In genomic region chr11:57800971-57801765, GRCm38 (mm10) we compare ENCODE assay signal across 8 mouse cellular contexts. TPM values are rescaled to one million over a fixed set of nuclear protein-coding genes. Genes with fewer than 3 reads are reported as not detected.
DNase-seq lines count a peak whose midpoint lies in the region; ATAC-seq lines count a peak whose summit lies in the region.

TSS of gene Sap30l (plus strand) at chr11:57801637.

- peak within 1 kb of the TSS; percentile 93 for H3K9ac ChIP-seq in heart, embryonic 14.5 days (ENCODE audit: low read length)
- H3K9ac ChIP-seq in liver, embryonic 13.5 days = peak within 1 kb of the TSS; percentile 93
- peak within 1 kb of the TSS; percentile 93 for H3K9ac ChIP-seq in stomach, embryonic 16.5 days (ENCODE audit: low read length)

- peak within 1 kb of the TSS; percentile 92 for H3K4me3 ChIP-seq in brown adipose tissue, adult 24 weeks (ENCODE audit: insufficient read depth, low read depth, low read length)
- peak within 1 kb of the TSS; percentile 85 for H3K4me3 ChIP-seq in heart, embryonic 14.5 days (ENCODE audit: control insufficient read depth in 1 of 2, insufficient read depth in 1 of 2, low read depth in 1 of 2, low read length in 2 of 2)
- H3K4me3 ChIP-seq in liver, embryonic 13.5 days (replicated peaks) = peak within 1 kb of the TSS; percentile 92
- peak within 1 kb of the TSS; percentile 60 for H3K4me3 ChIP-seq in stomach, embryonic 16.5 days (replicated peaks; ENCODE audit: low read length)

- ATAC-seq in heart, embryonic 14.5 days (ENCODE audit: insufficient number of reproducible peaks, insufficient read depth, low FRiP score, low read depth) = peak; percentile 96
- ATAC-seq in liver, embryonic 13.5 days (ENCODE audit: low read depth) = peak; percentile 97
- peak; percentile 97 for ATAC-seq in stomach, embryonic 16.5 days (ENCODE audit: insufficient read depth, low FRiP score)

- no peaks in the 10 kb centered on the region for H3K9me3 ChIP-seq in heart, embryonic 14.5 days (ENCODE audit: control insufficient read depth, low read length)
- no peaks in the 10 kb centered on the region for H3K9me3 ChIP-seq in liver, embryonic 13.5 days (replicated peaks)
- H3K9me3 ChIP-seq in stomach, embryonic 16.5 days (replicated peaks; ENCODE audit: control insufficient read depth, low read length) = no peaks in the 10 kb centered on the region

- no peaks in the 10 kb centered on the region for H3K27me3 ChIP-seq in heart, embryonic 14.5 days (ENCODE audit: control insufficient read depth, insufficient read depth, low read length)
- H3K27me3 ChIP-seq in liver, embryonic 13.5 days = peaks cover 27% of the 10 kb centered on the region
- H3K27me3 ChIP-seq in stomach, embryonic 16.5 days (ENCODE audit: control insufficient read depth, insufficient read depth, low read length) = no peaks in the 10 kb centered on the region

- 0 out of 2 replicates have a peak within 1 kb of the TSS, but pooled peaks have one; percentile 26 for H3K27ac ChIP-seq in brown adipose tissue, adult 24 weeks (replicated peaks; ENCODE audit: low read depth, low read length)
- peak within 1 kb of the TSS; percentile 79 to 81 for H3K27ac ChIP-seq in heart, embryonic 14.5 days (replicated peaks in 1 of 2; ENCODE audit: control insufficient read depth in 1 of 2, insufficient read depth in 1 of 2, low read depth in 2 of 2, low read length in 2 of 2)
- H3K27ac ChIP-seq in liver, embryonic 13.5 days = peak within 1 kb of the TSS; percentile 58
- H3K27ac ChIP-seq in stomach, embryonic 16.5 days (ENCODE audit: low read length) = peak within 1 kb of the TSS; percentile 67

- peak; percentile 97 for DNase-seq in CD4-positive, CD25-positive, alpha-beta regulatory T cell, adult 2 months (ENCODE audit: low read depth, low spot score)
- DNase-seq in fibroblast of lung, adult 2 months (ENCODE audit: low read depth) = peak; percentile 87
- DNase-seq in kidney, postnatal 14 days = peak; percentile 99
- DNase-seq in liver, embryonic 13.5 days = peak; percentile 95
- peak; percentile 96 for DNase-seq in neural tube, embryonic 10.5 days (ENCODE audit: extremely low spot score, low spot score)

- under 1% methylated on average over 55 of the region's 66 CpGs for WGBS in heart, embryonic 14.5 days
- WGBS in liver, embryonic 13.5 days (ENCODE audit: insufficient replicate concordance) = under 1% methylated on average over 66 of the region's 66 CpGs
- WGBS in stomach, embryonic 16.5 days = under 1% methylated on average over 56 of the region's 66 CpGs

- H3K36me3 ChIP-seq in heart, embryonic 14.5 days (ENCODE audit: control insufficient read depth, insufficient read depth, low read length) = peaks cover 4% of the 10 kb centered on the region; the same call in 1 of the 2 replicates
- H3K36me3 ChIP-seq in liver, embryonic 13.5 days = no peaks in the 10 kb centered on the region
- no peaks in the 10 kb centered on the region for H3K36me3 ChIP-seq in stomach, embryonic 16.5 days (ENCODE audit: control insufficient read depth, insufficient read depth, low read length)

- H3K4me1 ChIP-seq in brown adipose tissue, adult 24 weeks (ENCODE audit: control insufficient read depth, insufficient read depth, insufficient read length, low read length) = no peaks in the 10 kb centered on the region
- peaks cover 8 to 22% of the 10 kb centered on the region in 2 experiments for H3K4me1 ChIP-seq in heart, embryonic 14.5 days (ENCODE audit: control insufficient read depth in 2 of 2, insufficient read depth in 2 of 2, low read length in 2 of 2)
- peaks cover 23% of the 10 kb centered on the region for H3K4me1 ChIP-seq in liver, embryonic 13.5 days (replicated peaks)
- H3K4me1 ChIP-seq in stomach, embryonic 16.5 days (ENCODE audit: control insufficient read depth, insufficient read depth, low read length) = peaks cover 12% of the 10 kb centered on the region

- peak within 1 kb of the TSS; percentile 91 for H3K4me2 ChIP-seq in heart, embryonic 14.5 days (ENCODE audit: low read length)
- peak within 1 kb of the TSS; percentile 100 for H3K4me2 ChIP-seq in liver, embryonic 13.5 days
- H3K4me2 ChIP-seq in stomach, embryonic 16.5 days (ENCODE audit: low read depth, low read length) = peak within 1 kb of the TSS; percentile 97

RNA-seq across cellular contexts. Expression of gene Sap30l, which starts in this region (rescaled TPM):
- 32.8 and 40.1 TPM in 2 replicates for polyA plus RNA-seq in brown adipose tissue, adult 24 weeks (2012; ENCODE audit: insufficient read depth, insufficient read length, missing spikeins)
- 14.2 and 20.4 TPM in 2 replicates for polyA plus RNA-seq in heart, embryonic 14.5 days (2014; fragmentation: Nextera tagmentation; extraction: Ambion mirVana)
- polyA plus RNA-seq in liver, embryonic 13.5 days (2015; fragmentation: Nextera tagmentation; extraction: Ambion mirVana) = 3.3 and 3.5 TPM in 2 replicates
- polyA plus RNA-seq in stomach, embryonic 16.5 days (2015; fragmentation: Nextera tagmentation; extraction: Ambion mirVana) = 5.9 and 6.6 TPM in 2 replicates

Comparison
In these comparisons a context has a peak if more than half of its experiments do, and no peak if none do; other contexts are left out.
1. Peak in every context shown above with its lines: DNase-seq, ATAC-seq, H3K4me3 ChIP-seq and H3K27ac ChIP-seq.
2. H3K27ac ChIP-seq: peak in every context shown above with its lines; median percentile 80 in heart, embryonic 14.5 days; 67 in stomach, embryonic 16.5 days; 58 in liver, embryonic 13.5 days; 26 in brown adipose tissue, adult 24 weeks.